Mouse (Mus musculus) MEL (cell line): ENCODE data around the gene Limk2. TPM values are rescaled to one million over a fixed set of nuclear protein-coding genes. Genes with fewer than 3 reads are reported as not detected.

Experiments used
- DNase-seq: peaks from one replicate; pipeline ENCODE4 v3.0.0; 2011; ENCODE audit warnings: low read depth, low spot score
- H3K27ac ChIP-seq: 2 replicates; pipeline ENCODE4 v1.5.1; 2012; ENCODE audit warnings: low read depth, mild to moderate bottlenecking, control low read depth, low read length, moderate library complexity; ENCODE audit not compliant: control insufficient read depth
- H3K27me3 ChIP-seq, 2 experiments: fragments of 150-350 bp in 1 of 2; sonication (generic) in 1 of 2; 2 replicates each; pipeline ENCODE4 v1.6.1; 2012; ENCODE audit warnings: low read length in 2 of 2, mild to moderate bottlenecking in 2 of 2, improper control_type of control experiment in 1 of 2, moderate library complexity in 1 of 2; ENCODE audit not compliant: insufficient read depth in 2 of 2, control insufficient read depth in 1 of 2
- H3K36me3 ChIP-seq, 2 experiments: 2 replicates each; pipeline ENCODE4 v1.6.1; 2012 to 2014; ENCODE audit warnings: low read length in 2 of 2, improper control_type of control experiment in 1 of 2, inconsistent platforms in 1 of 2, mild to moderate bottlenecking in 1 of 2; ENCODE audit not compliant: insufficient read depth in 2 of 2, control insufficient read depth in 1 of 2
- H3K4me1 ChIP-seq, 2 experiments: fragments of 150-350 bp in 1 of 2; sonication (generic) in 1 of 2; 2 replicates each; pipeline ENCODE4 v1.6.1; 2012; ENCODE audit warnings: low read length in 2 of 2, improper control_type of control experiment in 1 of 2, mild to moderate bottlenecking in 1 of 2; ENCODE audit not compliant: insufficient read depth in 2 of 2, control insufficient read depth in 1 of 2
- H3K4me3 ChIP-seq, 2 experiments: fragments of 150-350 bp in 1 of 2; sonication (generic) in 1 of 2; 2 replicates each; pipeline ENCODE4 v1.5.1; 2012; ENCODE audit warnings: low read depth in 2 of 2, low read length in 2 of 2, mild to moderate bottlenecking in 2 of 2, moderate library complexity in 2 of 2, control low read depth in 1 of 2, improper control_type of control experiment in 1 of 2; ENCODE audit not compliant: control insufficient read depth in 1 of 2, insufficient read depth in 1 of 2
- H3K79me2 ChIP-seq: 2 replicates; pipeline ENCODE4 v1.6.1; 2012; ENCODE audit warnings: mild to moderate bottlenecking, low read length, moderate library complexity; ENCODE audit not compliant: control insufficient read depth, poor library complexity, insufficient read depth
- H3K9ac ChIP-seq: 2 replicates; pipeline ENCODE4 v1.6.1; 2012; ENCODE audit warnings: low read depth, mild to moderate bottlenecking, control low read depth, low read length, moderate library complexity; ENCODE audit not compliant: control insufficient read depth, poor library complexity, severe bottlenecking
- H3K9me3 ChIP-seq: fragments of 150-350 bp; sonication (generic); replicated peaks from 2 replicates; pipeline ENCODE4 v1.6.1; 2012; ENCODE audit warnings: mild to moderate bottlenecking, low read length, improper control_type of control experiment, moderate library complexity; ENCODE audit not compliant: insufficient read depth
- CTCF ChIP-seq, 3 experiments: IDR thresholded peaks in 2 of 3; conservative IDR thresholded peaks in 1 of 3; 2 replicates each; pipeline ENCODE4 v1.5.1; 2011 to 2012; ENCODE audit warnings: low read length in 3 of 3, low read depth in 2 of 3, mild to moderate bottlenecking in 2 of 3, improper control_type of control experiment in 1 of 3, inconsistent platforms in 1 of 3, mixed read lengths in 1 of 3, moderate library complexity in 1 of 3; ENCODE audit not compliant: control insufficient read depth in 1 of 3, insufficient read depth in 1 of 3, poor library complexity in 1 of 3, severe bottlenecking in 1 of 3
- ELF1 ChIP-seq: IDR thresholded peaks from 2 replicates; pipeline ENCODE4 v1.6.1; 2014; ENCODE audit warnings: low read depth, mild to moderate bottlenecking, inconsistent platforms, low read length, improper control_type of control experiment, moderate library complexity
- EP300 ChIP-seq, 2 experiments: IDR thresholded peaks; 2 replicates each; pipeline ENCODE4 v1.6.1; 2011; ENCODE audit warnings: improper control_type of control experiment in 2 of 2, low read length in 2 of 2, low read depth in 1 of 2, mild to moderate bottlenecking in 1 of 2
- ETS1 ChIP-seq: IDR thresholded peaks from 2 replicates; pipeline ENCODE4 v1.6.1; 2012; ENCODE audit warnings: low read depth, mild to moderate bottlenecking, inconsistent platforms, low read length, improper control_type of control experiment, moderate library complexity
- GATA1 ChIP-seq: IDR thresholded peaks from 2 replicates; pipeline ENCODE4 v1.6.1; 2011; ENCODE audit warnings: low read depth, low read length, improper control_type of control experiment
- HCFC1 ChIP-seq: IDR thresholded peaks from 2 replicates; pipeline ENCODE4 v1.6.1; 2012; ENCODE audit warnings: low read depth, mild to moderate bottlenecking, inconsistent platforms, low read length, improper control_type of control experiment, moderate library complexity
- JUND ChIP-seq: IDR thresholded peaks from 2 replicates; pipeline ENCODE4 v1.6.1; 2011; ENCODE audit warnings: low read depth, mild to moderate bottlenecking, improper control_type of control experiment, low read length
- MAX ChIP-seq: IDR thresholded peaks from 2 replicates; pipeline ENCODE4 v1.6.1; 2011; ENCODE audit warnings: low read length, improper control_type of control experiment
- MXI1 ChIP-seq: IDR thresholded peaks from 2 replicates; pipeline ENCODE4 v1.6.1; 2011; ENCODE audit warnings: mild to moderate bottlenecking, low read depth, low read length, improper control_type of control experiment
- MYC ChIP-seq: IDR thresholded peaks from 2 replicates; pipeline ENCODE4 v1.6.1; 2011; ENCODE audit warnings: low read depth, mild to moderate bottlenecking, low read length, improper control_type of control experiment, moderate library complexity
- NELFE ChIP-seq: IDR thresholded peaks from 2 replicates; pipeline ENCODE4 v1.6.1; 2011; ENCODE audit warnings: low read depth, low read length, improper control_type of control experiment
- NRF1 ChIP-seq: IDR thresholded peaks from 2 replicates; pipeline ENCODE4 v1.6.1; 2014; ENCODE audit warnings: low read depth, mild to moderate bottlenecking, inconsistent platforms, low read length, improper control_type of control experiment, moderate library complexity; ENCODE audit not compliant: poor library complexity, insufficient read depth, severe bottlenecking
- POLR2A ChIP-seq, 2 experiments: IDR thresholded peaks; 2 replicates each; pipeline ENCODE4 v1.6.1; 2011 to 2012; ENCODE audit warnings: low read length in 2 of 2, mild to moderate bottlenecking in 2 of 2, control low read depth in 1 of 2, improper control_type of control experiment in 1 of 2, low read depth in 1 of 2, moderate library complexity in 1 of 2; ENCODE audit not compliant: control insufficient read depth in 1 of 2, insufficient read depth in 1 of 2, poor library complexity in 1 of 2
- RCOR1 ChIP-seq: IDR thresholded peaks from 2 replicates; pipeline ENCODE4 v1.6.1; 2012; ENCODE audit warnings: low read depth, mild to moderate bottlenecking, inconsistent platforms, low read length, improper control_type of control experiment
- SIN3A ChIP-seq: IDR thresholded peaks from 2 replicates; pipeline ENCODE4 v1.6.1; 2012; ENCODE audit warnings: low read length, improper control_type of control experiment, inconsistent platforms
- SMC3 ChIP-seq: IDR thresholded peaks from 2 replicates; pipeline ENCODE4 v1.6.1; 2011; ENCODE audit warnings: low read depth, low read length, improper control_type of control experiment
- TAL1 ChIP-seq: IDR thresholded peaks from 2 replicates; pipeline ENCODE4 v1.6.1; 2012; ENCODE audit warnings: mild to moderate bottlenecking, inconsistent platforms, low read length, moderate library complexity, mixed read lengths
- TBP ChIP-seq: IDR thresholded peaks from 2 replicates; pipeline ENCODE4 v1.8.0; 2011; ENCODE audit warnings: low read depth, low read length, improper control_type of control experiment
- TCF12 ChIP-seq: IDR thresholded peaks from 2 replicates; pipeline ENCODE4 v1.6.1; 2014; ENCODE audit warnings: low read depth, mild to moderate bottlenecking, inconsistent platforms, low read length, improper control_type of control experiment, moderate library complexity
- ZC3H11A ChIP-seq: IDR thresholded peaks from 2 replicates; pipeline ENCODE4 v1.6.1; 2012; ENCODE audit warnings: low read depth, mild to moderate bottlenecking, inconsistent platforms, low read length, improper control_type of control experiment
- ZKSCAN1 ChIP-seq: IDR thresholded peaks from 2 replicates; pipeline ENCODE4 v1.6.1; 2012; ENCODE audit warnings: low read depth, mild to moderate bottlenecking, inconsistent platforms, low read length, improper control_type of control experiment, moderate library complexity
- ZMIZ1 ChIP-seq: IDR thresholded peaks from 2 replicates; pipeline ENCODE4 v1.6.1; 2012; ENCODE audit warnings: low read depth, mild to moderate bottlenecking, inconsistent platforms, low read length, improper control_type of control experiment, moderate library complexity
- polyA plus RNA-seq, 2 experiments: library from polyadenylated mRNA; stranded (reverse) in 1 of 2; unstranded in 1 of 2; fragments of >175 nt in 1 of 2; fragments of >200 nt in 1 of 2; gene quantifications; 2 replicates each; pipeline versions ENCODE4 v1.2.1 to v1.2.4; 2012; ENCODE audit warnings: low replicate concordance in 2 of 2, low read depth in 1 of 2; ENCODE audit not compliant: insufficient read length in 2 of 2, insufficient read depth in 1 of 2, missing spikeins in 1 of 2
- total RNA-seq: library from RNA; depleted of rRNA; stranded (reverse); fragments of 300-350 nt; gene quantifications from 2 replicates; pipeline ENCODE4 v1.2.3, GENCODE M21; 2012

Limk2 gene
- total and polyA plus RNA-seq, 3 experiments = 19.6 to 29.1 TPM; not detected in 1

GRCm38 (mm10) chr11:3381148-3381814 lies 27.7 kb downstream of the Limk2 start:
- no peak for DNase-seq
- Histone ChIP-seq H3K4me3 (no peak overlapping the region), H3K79me2 (no peaks in the 10 kb centered on the region), H3K9me3 (no peaks in the 10 kb centered on the region)
- TF ChIP-seq NELFE = no peak
- no peak for TF ChIP-seq NRF1
- no peak for TF ChIP-seq TBP
- no peak for TF ChIP-seq ELF1
- no peak for TF ChIP-seq MXI1
- no peak for TF ChIP-seq ZKSCAN1
- no peak for TF ChIP-seq MAX
- TF ChIP-seq CTCF (IDR thresholded peaks at IDR 0.05 in 2 of 3, conservative IDR thresholded peaks at IDR 0.05 in 1 of 3; ENCODE audit: control insufficient read depth in 1 of 3, insufficient read depth in 1 of 3, low read depth in 2 of 3, low read length in 3 of 3, poor library complexity in 1 of 3, severe bottlenecking in 1 of 3) = no peak
- TF ChIP-seq ZMIZ1 = no peak
- TF ChIP-seq SMC3 = no peak
- TF ChIP-seq POLR2A (IDR thresholded peaks at IDR 0.05; ENCODE audit: control insufficient read depth in 1 of 2, insufficient read depth in 1 of 2, low read depth in 1 of 2, low read length in 2 of 2, poor library complexity in 1 of 2) = no peak
- TF ChIP-seq MYC = no peak
- TF ChIP-seq GATA1 = no peak
- no peak for TF ChIP-seq ZC3H11A
- TF ChIP-seq HCFC1 = no peak
- TF ChIP-seq, all 39 proteins: peak for 0
- H3K36me3 ChIP-seq = peaks cover 2 to 14% of the 10 kb centered on the region in 2 experiments; a peak in 3 of 4 replicates
- peaks cover 6 to 18% of the 10 kb centered on the region in 2 experiments for H3K4me1 ChIP-seq
- no peaks in the 10 kb centered on the region for H3K27me3 ChIP-seq
- H3K27ac ChIP-seq = no peak overlapping the region
- no peak overlapping the region for H3K9ac ChIP-seq

- TF ChIP-seq TAL1 (peak; percentile 32), JUND (no peak), SIN3A (peak; percentile 93), RCOR1 (peak; percentile 57; the same call in 1 of the 2 replicates), ZC3H11A (0 out of 2 replicates have a peak, but pooled peaks have one; percentile 5), EP300 (IDR thresholded peaks at IDR 0.05; ENCODE audit: low read depth in 1 of 2, low read length in 2 of 2) (peak; percentile 44 to 53; a peak in 3 of 4 replicates), TCF12 (0 out of 2 replicates have a peak, but pooled peaks have one; percentile 50), ETS1 (peak; percentile 94), GATA1 (peak; percentile 79), POLR2A (IDR thresholded peaks at IDR 0.05; ENCODE audit: control insufficient read depth in 1 of 2, insufficient read depth in 1 of 2, low read depth in 1 of 2, low read length in 2 of 2, poor library complexity in 1 of 2) (no peak)
- Histone ChIP-seq H3K4me1 (peaks cover 6 to 18% of the 10 kb centered on the region in 2 experiments), H3K27me3 (no peaks in the 10 kb centered on the region), H3K9ac (no peak overlapping the region), H3K27ac (0 out of 2 replicates have a peak overlapping the region, but pooled peaks have one; percentile 6), H3K79me2 (no peaks in the 10 kb centered on the region), H3K9me3 (no peaks in the 10 kb centered on the region), H3K4me3 (no peak overlapping the region), H3K36me3 (peaks cover 2 to 14% of the 10 kb centered on the region in 2 experiments; a peak in 3 of 4 replicates)
- peak; percentile 91 for DNase-seq
Observed at GRCm38 (mm10) chr11:3379427-3379826, 29.6 kb downstream of the Limk2 start.
